Mouse (Mus musculus) bone marrow, adult 2 months (tissue): ENCODE measurements around the gene Hibadh.

Source experiments
- CTCF ChIP-seq: fragments of 200-500 bp; IDR thresholded peaks from 2 replicates; pipeline ENCODE4 v1.5.1; 2011; ENCODE audit warnings: low read length, control low read depth; ENCODE audit not compliant: control insufficient read depth, insufficient read depth
- POLR2A ChIP-seq: fragments of 200-500 bp; IDR thresholded peaks from 2 replicates; pipeline ENCODE4 v1.6.1; 2011; ENCODE audit warnings: low read depth, mild to moderate bottlenecking, control low read depth, low read length, borderline replicate concordance; ENCODE audit not compliant: control insufficient read depth

GRCm38 (mm10) chr6:52655266-52655665 is 15.1 kb upstream of the Hibadh start:
- no peak for TF ChIP-seq POLR2A
- TF ChIP-seq CTCF, result no peak
